Mouse (Mus musculus) myocyte (in vitro differentiated cells): Measurements from ENCODE around the gene Tmem63b. TPM values are rescaled to one million over a fixed set of nuclear protein-coding genes. Genes with fewer than 3 reads are reported as not detected.

Experiments used
- H3K27me3 ChIP-seq: one replicate; pipeline ENCODE4 v1.6.1; 2011; ENCODE audit not compliant: control insufficient read depth, insufficient read depth, insufficient read length
- H3K36me3 ChIP-seq: one replicate; pipeline ENCODE4 v1.6.1; 2011; ENCODE audit not compliant: control insufficient read depth, insufficient read depth
- H3K4me2 ChIP-seq: one replicate; pipeline ENCODE4 v1.6.1; 2011; ENCODE audit warnings: low read depth, control low read depth
- H3K4me3 ChIP-seq: one replicate; pipeline ENCODE4 v1.5.1; 2011; ENCODE audit warnings: mild to moderate bottlenecking, control low read depth, moderate library complexity
- H3K79me2 ChIP-seq: one replicate; pipeline ENCODE4 v1.6.1; 2011; ENCODE audit not compliant: control insufficient read depth, insufficient read depth
- H3ac ChIP-seq: one replicate; pipeline ENCODE4 v1.6.1; 2011; ENCODE audit not compliant: control insufficient read depth, insufficient read length
- CEBPB ChIP-seq: IDR thresholded peaks from 2 replicates; pipeline ENCODE4 v1.6.1; 2011; ENCODE audit warnings: mild to moderate bottlenecking, moderate library complexity; ENCODE audit not compliant: poor library complexity, insufficient read depth, severe bottlenecking
- E2F4 ChIP-seq: IDR thresholded peaks from one replicate; pipeline ENCODE4 v1.6.1; 2011; ENCODE audit warnings: mild to moderate bottlenecking, control low read depth, moderate library complexity; ENCODE audit not compliant: insufficient read depth
- MAX ChIP-seq: IDR thresholded peaks from one replicate; pipeline ENCODE4 v1.6.1; 2011; ENCODE audit warnings: low read depth, mild to moderate bottlenecking, control low read depth
- MYOD1 ChIP-seq, 3 experiments: IDR thresholded peaks; one replicate each; pipeline ENCODE4 v1.6.1; 2011; ENCODE audit warnings: control low read depth in 2 of 3, low read depth in 2 of 3, mild to moderate bottlenecking in 2 of 3, moderate library complexity in 1 of 3; ENCODE audit not compliant: insufficient read length in 2 of 3, control insufficient read depth in 1 of 3
- MYOG ChIP-seq, 3 experiments: IDR thresholded peaks; one replicate each; pipeline ENCODE4 v1.6.1; 2011; ENCODE audit warnings: control low read depth in 2 of 3, low read depth in 2 of 3, mild to moderate bottlenecking in 2 of 3; ENCODE audit not compliant: insufficient read length in 2 of 3, control insufficient read depth in 1 of 3, insufficient read depth in 1 of 3
- POLR2A ChIP-seq: IDR thresholded peaks from one replicate; pipeline ENCODE4 v1.6.1; 2011; ENCODE audit warnings: low read depth, mild to moderate bottlenecking, control low read depth, moderate library complexity; ENCODE audit not compliant: insufficient read length
- POLR2AphosphoS2 ChIP-seq: IDR thresholded peaks from one replicate; pipeline ENCODE4 v1.6.1; 2011; ENCODE audit warnings: low read depth, control low read depth; ENCODE audit not compliant: insufficient read length
- REST ChIP-seq: IDR thresholded peaks from one replicate; pipeline ENCODE4 v1.6.1; 2011; ENCODE audit warnings: mild to moderate bottlenecking, control low read depth, moderate library complexity; ENCODE audit not compliant: insufficient read depth, insufficient read length
- SRF ChIP-seq: IDR thresholded peaks from one replicate; pipeline ENCODE4 v1.6.1; 2011; ENCODE audit warnings: low read depth; ENCODE audit not compliant: control insufficient read depth, insufficient read length
- TCF12 ChIP-seq: IDR thresholded peaks from one replicate; pipeline ENCODE4 v1.6.1; 2011; ENCODE audit warnings: mild to moderate bottlenecking, control low read depth; ENCODE audit not compliant: poor library complexity, insufficient read depth, severe bottlenecking
- TCF3 ChIP-seq: IDR thresholded peaks from one replicate; pipeline ENCODE4 v1.6.1; 2011; ENCODE audit warnings: low read depth, control low read depth; ENCODE audit not compliant: insufficient read length
- USF1 ChIP-seq: IDR thresholded peaks from one replicate; pipeline ENCODE4 v1.6.1; 2011; ENCODE audit warnings: low read depth, mild to moderate bottlenecking, control low read depth, moderate library complexity
- polyA plus RNA-seq: library from polyadenylated mRNA; unstranded; fragments of >200 nt; fragmentation: generic; extraction: Trizol; gene quantifications from one replicate; pipeline ENCODE4 v1.2.1, GENCODE M21; 2012; ENCODE audit warnings: missing spikeins

Gene Tmem63b
- 58.4 TPM for polyA plus RNA-seq

DNA sequence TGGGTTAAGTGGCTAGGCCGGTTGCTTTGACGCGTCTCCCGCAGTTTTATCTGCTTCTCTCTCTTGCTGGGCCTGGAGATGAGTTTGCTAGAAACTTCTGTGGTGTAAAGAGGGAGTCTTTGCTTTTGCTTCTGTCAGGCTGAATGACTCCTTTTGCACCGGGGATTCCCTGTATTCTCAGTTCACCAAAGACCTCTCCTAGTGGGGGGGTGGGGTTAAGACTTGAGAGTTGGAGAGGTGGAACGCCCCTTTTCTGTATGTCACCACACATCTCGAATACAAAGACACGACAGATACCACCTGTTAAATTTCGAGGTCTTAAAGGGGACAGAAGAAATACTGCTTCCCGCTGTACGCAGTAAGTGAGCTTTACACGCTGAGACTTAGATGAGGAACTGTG, at the start of gene Tmem63b:
Gene Tmem63b, minus strand, starts transcription at position 190 of the 400 bp plus-strand sequence.
- TF ChIP-seq POLR2A (no peak), TCF3 (no peak), MYOG (IDR thresholded peaks at IDR 0.05; ENCODE audit: control insufficient read depth in 1 of 3, insufficient read depth in 1 of 3, insufficient read length in 2 of 3, low read depth in 2 of 3) (no peak), E2F4 (no peak), MYOD1 (IDR thresholded peaks at IDR 0.05; ENCODE audit: control insufficient read depth in 1 of 3, insufficient read length in 2 of 3, low read depth in 2 of 3) (no peak), SRF (no peak), MAX (no peak), CEBPB (no peak), POLR2AphosphoS2 (no peak), REST (no peak), TCF12 (no peak), USF1 (no peak)
- Histone ChIP-seq H3K4me2 (peak within 1 kb of the TSS; percentile 98), H3K36me3 (no peaks in the 10 kb centered on the region), H3K4me3 (peak within 1 kb of the TSS; percentile 94), H3ac (peak within 1 kb of the TSS; percentile 55), H3K79me2 (peaks cover 93% of the 10 kb centered on the region), H3K27me3 (no peaks in the 10 kb centered on the region)

DNA sequence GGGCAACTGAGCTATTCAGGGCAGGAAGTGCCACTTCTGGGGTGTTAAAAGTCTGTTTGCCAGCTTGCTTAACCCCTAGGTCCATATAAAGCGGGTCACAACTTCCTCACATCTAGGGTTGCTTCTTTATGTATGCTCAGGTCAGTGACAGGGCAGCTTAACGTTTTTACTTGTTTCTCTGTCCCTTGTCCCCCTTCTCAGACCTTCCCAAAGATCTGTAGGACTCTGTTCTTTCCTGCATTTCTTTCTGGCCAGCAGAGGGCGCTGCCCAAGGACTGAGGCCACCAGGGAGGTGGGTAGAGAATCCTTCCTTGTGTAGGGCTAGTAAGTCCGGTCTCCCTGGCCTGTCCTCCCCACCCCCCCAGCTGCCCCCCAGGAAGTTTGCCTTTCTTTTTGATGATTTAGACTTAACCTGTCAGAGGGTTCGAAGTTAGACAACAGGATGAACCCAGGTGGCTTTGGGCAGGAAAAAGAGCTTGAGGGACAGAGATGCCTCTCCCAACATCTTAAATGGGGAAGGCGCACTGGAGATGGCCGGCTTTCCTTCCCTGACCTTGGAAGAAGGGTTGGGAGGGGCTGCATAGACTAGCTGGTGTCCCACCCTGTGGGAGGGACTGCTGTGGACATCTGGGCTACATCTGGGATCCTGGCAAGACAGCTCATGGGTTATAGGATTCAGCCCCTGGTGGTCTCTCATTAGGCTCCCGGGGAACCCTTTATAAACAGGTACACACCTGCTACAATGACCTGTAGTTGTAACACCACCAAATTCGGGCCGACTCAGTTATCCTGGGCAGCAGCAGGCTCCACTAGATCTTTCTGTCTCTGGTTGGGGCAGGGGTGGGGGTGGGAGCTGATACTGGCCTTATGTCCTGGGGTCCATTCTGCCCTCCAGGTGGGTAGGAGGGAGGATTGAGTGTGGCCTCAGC, 48.9 kb upstream of the Tmem63b start:
- no peaks in the 10 kb centered on the region for H3K27me3 ChIP-seq
- H3K79me2 ChIP-seq, result no peaks in the 10 kb centered on the region
- no peaks in the 10 kb centered on the region for H3K36me3 ChIP-seq
- H3K4me3 ChIP-seq, result peak overlapping the region; percentile 36
- peak overlapping the region; percentile 56 for H3ac ChIP-seq
- TF ChIP-seq USF1, result no peak
- no peak for TF ChIP-seq CEBPB
- peak; percentile 15 for TF ChIP-seq POLR2AphosphoS2
- no peak for TF ChIP-seq SRF
- H3K4me2 ChIP-seq, result peak overlapping the region; percentile 99

DNA sequence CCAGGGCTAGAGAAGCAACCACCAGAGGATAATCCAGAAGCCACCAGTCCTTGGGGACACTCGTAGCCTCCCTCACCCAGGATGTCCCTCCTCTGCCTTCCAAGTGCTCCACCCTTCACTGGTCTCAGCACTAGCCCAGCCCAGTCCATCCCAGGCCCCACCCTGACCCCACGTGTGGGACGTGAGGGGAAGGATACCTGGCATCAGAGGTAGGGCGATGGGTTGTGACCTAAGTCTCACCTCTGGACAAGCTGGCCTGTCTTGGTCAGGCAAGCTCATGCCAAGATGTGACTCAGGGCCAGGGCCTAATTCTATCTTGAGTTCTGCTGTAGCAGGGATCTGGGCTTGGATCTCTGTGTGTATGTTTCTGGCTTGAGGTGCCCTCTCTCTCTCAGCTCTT, 48.2 kb upstream of the Tmem63b start:
- Histone ChIP-seq H3K4me2 (peak overlapping the region; percentile 99), H3K4me3 (no peak overlapping the region)

DNA sequence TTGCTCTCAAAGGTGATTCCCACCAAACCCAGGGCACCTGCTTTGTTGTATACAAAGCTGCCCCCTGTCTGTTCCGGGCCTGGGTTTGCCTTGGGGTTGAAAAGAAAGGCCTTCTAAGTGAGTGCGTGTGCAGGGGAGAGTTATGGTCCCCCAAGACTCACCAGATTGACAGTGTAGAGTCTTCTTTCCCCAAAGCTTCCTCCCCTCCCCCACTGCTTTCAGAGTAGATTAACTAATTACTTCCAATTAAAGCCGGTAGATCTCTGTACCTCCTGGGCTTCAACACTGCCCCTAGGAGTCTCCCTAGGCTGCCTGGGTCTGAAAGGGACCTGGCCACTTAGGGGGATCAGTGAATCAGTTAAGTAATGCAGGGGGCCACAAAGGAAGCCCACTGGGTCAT, 47.6 kb upstream of the Tmem63b start:
- peak overlapping the region; percentile 99 for H3K4me2 ChIP-seq
- H3K4me3 ChIP-seq, result no peak overlapping the region
- TF ChIP-seq MYOD1 (IDR thresholded peaks at IDR 0.05; ENCODE audit: control insufficient read depth in 1 of 3, insufficient read length in 2 of 3, low read depth in 2 of 3) (no peak), USF1 (no peak), REST (no peak), TCF12 (no peak), POLR2AphosphoS2 (no peak), MAX (no peak), CEBPB (no peak), SRF (no peak), POLR2A (no peak), MYOG (IDR thresholded peaks at IDR 0.05; ENCODE audit: control insufficient read depth in 1 of 3, insufficient read depth in 1 of 3, insufficient read length in 2 of 3, low read depth in 2 of 3) (no peak), E2F4 (no peak), TCF3 (no peak)
- no peak overlapping the region for H3ac ChIP-seq
- H3K79me2 ChIP-seq, result no peaks in the 10 kb centered on the region
- H3K36me3 ChIP-seq, result no peaks in the 10 kb centered on the region
- H3K27me3 ChIP-seq, result no peaks in the 10 kb centered on the region

More for the DNA sequence above, 48.2 kb upstream of the Tmem63b start:
- Histone ChIP-seq H3K27me3 (no peaks in the 10 kb centered on the region), H3K79me2 (no peaks in the 10 kb centered on the region), H3K36me3 (no peaks in the 10 kb centered on the region), H3ac (no peak overlapping the region)
- no peak for TF ChIP-seq SRF
- no peak for TF ChIP-seq POLR2AphosphoS2
- TF ChIP-seq TCF12, result no peak
- TF ChIP-seq MYOG (IDR thresholded peaks at IDR 0.05; ENCODE audit: control insufficient read depth in 1 of 3, insufficient read depth in 1 of 3, insufficient read length in 2 of 3, low read depth in 2 of 3), result no peak
- TF ChIP-seq MAX, result no peak
- no peak for TF ChIP-seq E2F4
- TF ChIP-seq REST, result no peak
- TF ChIP-seq POLR2A, result no peak
- TF ChIP-seq USF1, result no peak
- no peak for TF ChIP-seq MYOD1 (IDR thresholded peaks at IDR 0.05; ENCODE audit: control insufficient read depth in 1 of 3, insufficient read length in 2 of 3, low read depth in 2 of 3)
- no peak for TF ChIP-seq CEBPB
- no peak for TF ChIP-seq TCF3
